Comparison of ENCODE assay signal across 49 mouse cellular contexts in the genomic region with DNA sequence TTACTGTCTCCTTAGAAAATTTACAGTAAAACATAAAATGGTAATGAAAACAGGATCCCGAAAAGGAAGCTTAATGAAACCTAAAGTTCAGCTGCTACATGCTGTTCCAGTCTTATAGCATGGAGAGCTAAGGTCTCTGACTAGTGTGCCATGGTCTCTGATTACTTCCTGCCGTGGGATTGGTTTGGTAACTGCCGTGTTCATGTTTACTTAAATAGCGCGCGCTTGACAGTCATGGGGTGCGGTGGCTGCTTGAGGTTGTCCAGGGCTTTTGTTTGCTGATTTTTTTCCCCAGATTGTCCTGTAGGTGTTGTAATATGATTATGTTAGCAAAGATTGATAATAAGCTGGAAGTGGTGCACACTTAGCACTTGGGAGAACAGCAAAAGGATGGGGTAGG. TPM values are rescaled to one million over a fixed set of nuclear protein-coding genes. Genes with fewer than 3 reads are reported as not detected.
"Had no signal": no experiment of that assay in that cellular context is flagged by ENCODE, and none has a peak within 500 bp of the region (broad histone marks: within the 10 kb centered on the region; RNA-seq: fewer than 3 reads in every experiment).

No protein-coding gene starts in this region.

- H3K4me3 ChIP-seq: heart, embryonic 10.5 days; heart, embryonic 12.5 days; heart, embryonic 13.5 days; heart, embryonic 15.5 days; hindbrain, embryonic 10.5 days; hindbrain, embryonic 12.5 days; hindbrain, embryonic 13.5 days; hindbrain, embryonic 15.5 days; intestine, embryonic 15.5 days; kidney, embryonic 15.5 days; layer of hippocampus, adult 2 months had no signal

- ATAC-seq: hindbrain, embryonic 16.5 days; hindbrain, postnatal 0 days; inflammation-experienced regulatory T-cells, adult 6 months; intestine, embryonic 15.5 days; intestine, embryonic 16.5 days; intestine, postnatal 0 days had no signal

- H3K27me3 ChIP-seq: heart, embryonic 12.5 days; heart, embryonic 13.5 days; heart, embryonic 15.5 days; hindbrain, embryonic 12.5 days; hindbrain, embryonic 13.5 days; hindbrain, embryonic 15.5 days; intestine, embryonic 15.5 days; kidney, embryonic 15.5 days had no signal

- DNase-seq: heart, postnatal 10 days; heart, postnatal 14 days; heart, postnatal 36 days; heart, postnatal 4 days; kidney, adult 11 months; kidney, adult 18-20 months; kidney, adult 2 months; kidney, adult 8-10 months; kidney, adult 9 months; kidney, postnatal 10 days; kidney, postnatal 14 days; kidney, postnatal 25 days; kidney, postnatal 36 days; kidney, postnatal 4 days; layer of hippocampus, adult 9-11 months; layer of hippocampus, postnatal 36 days had no signal

- H3K4me2 ChIP-seq: heart, embryonic 11.5 days; heart, embryonic 12.5 days; heart, embryonic 13.5 days; heart, embryonic 15.5 days; hindbrain, embryonic 12.5 days; hindbrain, embryonic 13.5 days; hindbrain, embryonic 14.5 days; hindbrain, embryonic 15.5 days; intestine, embryonic 15.5 days; kidney, embryonic 15.5 days had no signal

- H3K27ac ChIP-seq: heart, embryonic 10.5 days; heart, embryonic 13.5 days; heart, embryonic 15.5 days; hindbrain, embryonic 10.5 days; hindbrain, embryonic 12.5 days; hindbrain, embryonic 13.5 days; hindbrain, embryonic 14.5 days; hindbrain, embryonic 15.5 days; hindbrain, postnatal 0 days; intestine, embryonic 15.5 days; kidney, embryonic 15.5 days; kidney, postnatal 0 days; layer of hippocampus, adult 2 months had no signal

- H3K9me3 ChIP-seq: heart, embryonic 10.5 days; heart, embryonic 12.5 days; heart, embryonic 13.5 days; heart, embryonic 15.5 days; hindbrain, embryonic 10.5 days; hindbrain, embryonic 12.5 days; hindbrain, embryonic 13.5 days; hindbrain, embryonic 15.5 days; intestine, embryonic 15.5 days; kidney, embryonic 15.5 days had no signal

- H3K4me1 ChIP-seq: heart, embryonic 10.5 days; heart, embryonic 12.5 days; heart, embryonic 13.5 days; heart, embryonic 15.5 days; hindbrain, embryonic 10.5 days; hindbrain, embryonic 12.5 days; hindbrain, embryonic 13.5 days; hindbrain, embryonic 15.5 days; intestine, embryonic 15.5 days; kidney, embryonic 15.5 days had no signal

- H3K9ac ChIP-seq: heart, embryonic 12.5 days; heart, embryonic 13.5 days; heart, embryonic 15.5 days; hindbrain, embryonic 12.5 days; hindbrain, embryonic 13.5 days; hindbrain, embryonic 14.5 days; hindbrain, embryonic 15.5 days; intestine, embryonic 15.5 days; kidney, embryonic 15.5 days had no signal

RNA-seq across cellular contexts. Expression of a gene that starts 25.2 kb away (rescaled TPM):
- total RNA-seq: heart, postnatal 10 days; hematopoietic stem cell, adult 5-6 weeks; hindbrain, postnatal 0 days; layer of hippocampus, adult 18-20 months; layer of hippocampus, adult 2 months; layer of hippocampus, adult 8-10 months; layer of hippocampus, postnatal 10 days; layer of hippocampus, postnatal 14 days; layer of hippocampus, postnatal 25 days; layer of hippocampus, postnatal 36 days had no signal
- polyA plus RNA-seq: heart, embryonic 10.5 days; heart, embryonic 11.5 days; heart, embryonic 12.5 days; heart, embryonic 13.5 days; heart, embryonic 14.5 days; heart, embryonic 15.5 days; heart, embryonic 16.5 days; heart, postnatal 0 days; hindbrain, embryonic 10.5 days; hindbrain, embryonic 11.5 days; hindbrain, embryonic 12.5 days; hindbrain, embryonic 13.5 days; hindbrain, embryonic 14.5 days; hindbrain, embryonic 15.5 days; hindbrain, embryonic 16.5 days; hindbrain, postnatal 0 days; intestine, embryonic 14.5 days; intestine, embryonic 15.5 days; intestine, embryonic 16.5 days; intestine, postnatal 0 days; kidney, adult 2 months; kidney, embryonic 14.5 days; kidney, embryonic 15.5 days; kidney, embryonic 16.5 days; kidney, postnatal 0 days; large intestine, adult 2 months had no signal
